Mouse (Mus musculus) urinary bladder, postnatal 10 days (tissue): ENCODE data around the gene Gm6899.

ENCODE experiments used
- DNase-seq: peaks from one replicate; pipeline ENCODE4 v3.0.0; 2022; ENCODE audit warnings: low spot score

Gene Gm6899

DNA sequence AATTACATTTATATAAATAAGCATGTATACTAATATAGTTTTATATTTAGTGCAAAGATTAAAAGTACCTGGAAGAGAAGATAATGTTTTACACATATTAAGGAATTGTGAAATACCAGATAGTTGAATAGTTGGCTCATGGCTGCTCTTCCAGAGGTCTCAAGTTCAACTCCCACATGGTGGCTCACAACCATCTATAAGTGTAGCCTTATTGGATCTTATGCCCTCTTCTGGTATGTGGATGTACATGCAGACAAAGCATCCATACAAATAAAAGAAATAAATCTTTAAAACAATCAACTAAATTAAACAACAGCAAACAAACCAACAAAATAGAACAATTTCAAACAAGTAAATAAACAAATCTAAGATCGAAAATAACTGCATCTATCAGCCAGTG, 49.1 kb downstream of the Gm6899 start:
- no peak for DNase-seq
